Mouse (Mus musculus): ENCODE results near the gene Fndc1.

The Fndc1 gene

GRCm38 (mm10) chr17:7816602-7817001 lies 10.5 kb downstream of the Fndc1 start:
- DNase-seq = no peak

- no peak for DNase-seq
Measured at GRCm38 (mm10) chr17:7814433-7814832, 12.7 kb downstream of the Fndc1 start.

- DNase-seq = no peak
Measured at GRCm38 (mm10) chr17:7808043-7808442, 19.1 kb downstream of the Fndc1 start.

- no peak for DNase-seq
Measured at GRCm38 (mm10) chr17:7805105-7805504, 22.0 kb downstream of the Fndc1 start.

- DNase-seq = no peak
Measured at GRCm38 (mm10) chr17:7802483-7802882, 24.6 kb downstream of the Fndc1 start.

- DNase-seq = no peak
Measured at GRCm38 (mm10) chr17:7799894-7800293, 27.2 kb downstream of the Fndc1 start.

GRCm38 (mm10) chr17:7795584-7795983 lies 31.5 kb downstream of the Fndc1 start:
- DNase-seq = no peak

GRCm38 (mm10) chr17:7795168-7795567 lies 31.9 kb downstream of the Fndc1 start:
- no peak for DNase-seq

- DNase-seq = no peak
Measured at GRCm38 (mm10) chr17:7794093-7794492, 33.0 kb downstream of the Fndc1 start.

GRCm38 (mm10) chr17:7790512-7790911 lies 36.6 kb downstream of the Fndc1 start:
- no peak for DNase-seq

- DNase-seq = no peak
Measured at GRCm38 (mm10) chr17:7774101-7774500, 53.0 kb downstream of the Fndc1 start.

- no peak for DNase-seq
Measured at GRCm38 (mm10) chr17:7759786-7760185, 67.3 kb downstream of the Fndc1 start.

- no peak for DNase-seq
Measured at GRCm38 (mm10) chr17:7755001-7755400, 72.1 kb downstream of the Fndc1 start.

- DNase-seq = no peak
Measured at GRCm38 (mm10) chr17:7753383-7753782, 73.7 kb downstream of the Fndc1 start.

GRCm38 (mm10) chr17:7749051-7749815 lies 77.9 kb downstream of the Fndc1 start:
- no peak for DNase-seq

- DNase-seq = no peak
Measured at GRCm38 (mm10) chr17:7746841-7747240, 80.3 kb downstream of the Fndc1 start.

GRCm38 (mm10) chr17:7744976-7745375 lies 82.1 kb downstream of the Fndc1 start:
- no peak for DNase-seq

- DNase-seq = no peak
Measured at GRCm38 (mm10) chr17:7740988-7741387, 86.1 kb downstream of the Fndc1 start.

- no peak for DNase-seq
Measured at GRCm38 (mm10) chr17:7722991-7723390, 104.1 kb downstream of the Fndc1 start.

GRCm38 (mm10) chr17:7718886-7719285 lies 108.2 kb downstream of the Fndc1 start:
- no peak for DNase-seq

- no peak for DNase-seq
Measured at GRCm38 (mm10) chr17:7717945-7718344, 109.2 kb downstream of the Fndc1 start.

GRCm38 (mm10) chr17:7713020-7713419 lies 114.1 kb downstream of the Fndc1 start:
- DNase-seq = no peak

GRCm38 (mm10) chr17:7707073-7707472 lies 120.0 kb downstream of the Fndc1 start:
- DNase-seq = no peak

GRCm38 (mm10) chr17:7690271-7690670 lies 136.8 kb downstream of the Fndc1 start:
- no peak for DNase-seq
